Mouse (Mus musculus): Measurements from ENCODE around the gene Tspan14. TPM values are rescaled to one million over a fixed set of nuclear protein-coding genes. Genes with fewer than 3 reads are reported as not detected.
A peak's percentile ranks its signal among the peaks of the same experiment; 100 is the strongest.

The Tspan14 gene
- polyA plus RNA-seq, 1 experiment from 2014 or later: 43.4 TPM

DNA sequence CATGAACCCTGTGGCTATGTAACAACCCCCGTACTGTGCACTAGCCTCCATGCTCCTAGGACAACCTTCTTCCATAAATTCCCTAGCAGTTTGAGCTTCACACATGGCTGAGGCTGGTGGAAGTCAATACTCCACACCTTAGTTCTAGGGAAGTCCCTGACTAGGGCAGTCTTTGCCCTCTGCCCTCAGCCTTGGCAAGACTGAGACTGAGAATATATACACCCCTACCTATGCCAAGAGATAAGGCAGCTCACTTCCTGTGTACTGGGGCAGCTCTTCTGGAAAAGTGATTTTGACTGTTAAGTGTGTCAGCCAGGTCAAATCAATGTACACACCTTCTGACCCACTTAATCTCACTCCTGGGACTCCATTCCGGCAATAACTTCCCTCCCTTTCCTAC lies 39.6 kb downstream of the Tspan14 start:
- Histone ChIP-seq H3K27me3 (ENCODE audit: control insufficient read depth, insufficient read depth, low read length) (no peaks in the 10 kb centered on the region), H3K9me3 (ENCODE audit: control insufficient read depth, low read length) (no peaks in the 10 kb centered on the region)
- WGBS: 48% methylated on average over 2 of the region's 2 CpGs

DNA sequence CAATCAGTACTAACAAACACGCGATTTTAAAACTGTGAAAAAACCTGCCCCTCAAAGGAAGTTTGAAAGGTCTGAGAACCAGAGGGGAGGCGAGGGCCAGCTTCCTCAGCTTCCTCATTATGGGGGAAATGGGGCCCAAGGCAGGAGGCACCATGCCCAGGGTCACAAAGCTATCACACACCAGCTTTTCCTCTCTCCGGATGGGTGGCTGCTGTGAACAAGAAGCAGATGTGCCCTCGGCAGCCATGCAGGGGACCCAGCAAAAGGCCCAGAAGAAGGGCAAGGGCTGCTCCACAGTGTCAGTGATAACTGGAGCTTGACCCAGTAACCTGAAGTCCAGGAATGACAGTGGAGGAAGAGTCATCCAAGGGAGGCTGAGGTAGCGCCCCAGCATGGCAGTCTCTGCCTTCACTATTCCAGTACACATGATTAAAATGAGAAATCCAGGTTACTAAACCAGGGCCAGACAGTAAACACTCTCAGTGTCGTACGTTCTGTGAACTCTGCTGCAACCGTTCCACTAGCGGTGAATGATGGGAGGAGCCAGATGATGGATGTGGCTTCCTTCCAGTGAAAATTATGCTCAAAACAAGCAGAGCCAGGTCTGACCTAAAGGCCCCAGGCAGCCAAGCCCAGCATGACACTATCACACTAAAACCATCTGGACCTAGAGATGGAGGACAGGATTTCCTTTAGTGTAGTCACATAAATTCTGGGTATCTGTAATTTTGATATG lies 42.1 kb downstream of the Tspan14 start:
- H3K36me3 ChIP-seq (ENCODE audit: control insufficient read depth, insufficient read depth, low read length): no peaks in the 10 kb centered on the region; the same call in 1 of the 2 replicates
- H3K27me3 ChIP-seq (ENCODE audit: control insufficient read depth, insufficient read depth, low read length): no peaks in the 10 kb centered on the region
- 60% methylated on average over 10 of the region's 10 CpGs for WGBS
- no peaks in the 10 kb centered on the region for H3K9me3 ChIP-seq (ENCODE audit: control insufficient read depth, low read length)
- no peak overlapping the region for H3K4me2 ChIP-seq (ENCODE audit: low read length)
- H3K9ac ChIP-seq (ENCODE audit: low read length): no peak overlapping the region; the same call in 1 of the 2 replicates
- peak; percentile 47; the same call in 1 of the 2 replicates for ATAC-seq (ENCODE audit: insufficient number of reproducible peaks, insufficient read depth, low FRiP score, low read depth)
- no peak overlapping the region for H3K4me3 ChIP-seq (ENCODE audit: control insufficient read depth in 1 of 2, insufficient read depth in 1 of 2, low read depth in 1 of 2, low read length in 2 of 2)
- H3K4me1 ChIP-seq (ENCODE audit: control insufficient read depth in 2 of 2, insufficient read depth in 2 of 2, low read length in 2 of 2): peaks cover 7 to 25% of the 10 kb centered on the region in 2 experiments
- peak overlapping the region; percentile 47 to 54; a peak in 2 of 4 replicates for H3K27ac ChIP-seq (replicated peaks in 1 of 2; ENCODE audit: control insufficient read depth in 1 of 2, insufficient read depth in 1 of 2, low read depth in 2 of 2, low read length in 2 of 2)

More for the DNA sequence above, 39.6 kb downstream of the Tspan14 start:
- no peak for ATAC-seq (ENCODE audit: insufficient number of reproducible peaks, insufficient read depth, low FRiP score, low read depth)
- Histone ChIP-seq H3K4me2 (ENCODE audit: low read length) (no peak overlapping the region), H3K9ac (ENCODE audit: low read length) (no peak overlapping the region), H3K4me1 (ENCODE audit: control insufficient read depth in 2 of 2, insufficient read depth in 2 of 2, low read length in 2 of 2) (peaks cover 12 to 35% of the 10 kb centered on the region in 2 experiments), H3K4me3 (ENCODE audit: control insufficient read depth in 1 of 2, insufficient read depth in 1 of 2, low read depth in 1 of 2, low read length in 2 of 2) (no peak overlapping the region), H3K36me3 (ENCODE audit: control insufficient read depth, insufficient read depth, low read length) (no peaks in the 10 kb centered on the region; the same call in 1 of the 2 replicates), H3K27ac (replicated peaks in 1 of 2; ENCODE audit: control insufficient read depth in 1 of 2, insufficient read depth in 1 of 2, low read depth in 2 of 2, low read length in 2 of 2) (no peak overlapping the region)

DNA sequence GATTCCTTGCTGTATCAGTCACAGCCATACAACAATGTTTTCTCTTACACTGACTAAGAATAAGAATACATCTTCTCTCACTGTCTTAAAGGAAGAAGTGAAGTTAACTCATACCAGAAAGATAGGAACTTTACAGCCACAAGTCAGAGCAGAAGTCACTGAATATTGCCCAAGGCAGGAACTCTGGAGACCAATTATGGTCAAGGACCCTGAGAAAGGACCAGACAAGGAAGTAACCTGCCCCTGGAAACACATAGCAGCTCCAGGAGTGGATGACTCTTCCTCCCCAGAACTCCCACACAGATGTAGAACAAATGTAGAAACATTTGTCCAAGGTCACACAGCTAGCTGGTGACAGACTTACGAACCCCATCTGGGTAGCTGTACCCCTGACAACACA lies 45.4 kb downstream of the Tspan14 start:
- no peak overlapping the region for H3K9ac ChIP-seq (ENCODE audit: low read length)
- no peaks in the 10 kb centered on the region for H3K9me3 ChIP-seq (ENCODE audit: control insufficient read depth, low read length)
- ATAC-seq (ENCODE audit: insufficient number of reproducible peaks, insufficient read depth, low FRiP score, low read depth): no peak
- 95% methylated on average over 1 of the region's 1 CpGs for WGBS
- H3K4me3 ChIP-seq (ENCODE audit: control insufficient read depth in 1 of 2, insufficient read depth in 1 of 2, low read depth in 1 of 2, low read length in 2 of 2): no peak overlapping the region
- no peaks in the 10 kb centered on the region; the same call in 1 of the 2 replicates for H3K36me3 ChIP-seq (ENCODE audit: control insufficient read depth, insufficient read depth, low read length)
- peaks cover 6 to 20% of the 10 kb centered on the region in 2 experiments for H3K4me1 ChIP-seq (ENCODE audit: control insufficient read depth in 2 of 2, insufficient read depth in 2 of 2, low read length in 2 of 2)
- no peak overlapping the region for H3K27ac ChIP-seq (replicated peaks in 1 of 2; ENCODE audit: control insufficient read depth in 1 of 2, insufficient read depth in 1 of 2, low read depth in 2 of 2, low read length in 2 of 2)
- no peak overlapping the region for H3K4me2 ChIP-seq (ENCODE audit: low read length)
- H3K27me3 ChIP-seq (ENCODE audit: control insufficient read depth, insufficient read depth, low read length): no peaks in the 10 kb centered on the region

DNA sequence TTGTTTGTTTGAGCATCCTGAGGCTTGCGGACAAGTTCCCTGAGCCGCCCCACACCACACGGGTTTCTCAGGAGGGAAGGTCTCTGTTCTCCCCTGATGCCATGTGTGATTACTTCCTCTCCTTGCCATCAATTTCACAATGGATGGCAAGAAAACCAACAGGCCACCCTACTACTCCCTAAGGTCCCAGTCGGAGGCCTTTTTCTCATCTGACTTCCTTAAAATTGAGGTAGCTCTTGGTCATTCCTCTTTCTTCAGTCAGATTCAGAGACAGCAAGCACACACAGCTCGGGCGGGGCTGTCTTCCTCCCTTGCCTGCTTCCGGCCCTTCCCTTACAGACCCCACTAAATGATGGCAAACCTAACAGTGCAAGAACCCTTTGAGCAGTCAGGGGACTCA lies 47.1 kb downstream of the Tspan14 start:
- 85% methylated on average over 7 of the region's 7 CpGs for WGBS
- no peak for ATAC-seq (ENCODE audit: insufficient number of reproducible peaks, insufficient read depth, low FRiP score, low read depth)
- Histone ChIP-seq H3K4me2 (ENCODE audit: low read length) (no peak overlapping the region), H3K9me3 (ENCODE audit: control insufficient read depth, low read length) (no peaks in the 10 kb centered on the region), H3K4me3 (ENCODE audit: control insufficient read depth in 1 of 2, insufficient read depth in 1 of 2, low read depth in 1 of 2, low read length in 2 of 2) (no peak overlapping the region), H3K4me1 (ENCODE audit: control insufficient read depth in 2 of 2, insufficient read depth in 2 of 2, low read length in 2 of 2) (peaks cover 14 to 25% of the 10 kb centered on the region in 2 experiments), H3K27me3 (ENCODE audit: control insufficient read depth, insufficient read depth, low read length) (no peaks in the 10 kb centered on the region), H3K36me3 (ENCODE audit: control insufficient read depth, insufficient read depth, low read length) (peaks cover 10% of the 10 kb centered on the region; the same call in 1 of the 2 replicates), H3K27ac (replicated peaks in 1 of 2; ENCODE audit: control insufficient read depth in 1 of 2, insufficient read depth in 1 of 2, low read depth in 2 of 2, low read length in 2 of 2) (no peak overlapping the region), H3K9ac (ENCODE audit: low read length) (no peak overlapping the region)

DNA sequence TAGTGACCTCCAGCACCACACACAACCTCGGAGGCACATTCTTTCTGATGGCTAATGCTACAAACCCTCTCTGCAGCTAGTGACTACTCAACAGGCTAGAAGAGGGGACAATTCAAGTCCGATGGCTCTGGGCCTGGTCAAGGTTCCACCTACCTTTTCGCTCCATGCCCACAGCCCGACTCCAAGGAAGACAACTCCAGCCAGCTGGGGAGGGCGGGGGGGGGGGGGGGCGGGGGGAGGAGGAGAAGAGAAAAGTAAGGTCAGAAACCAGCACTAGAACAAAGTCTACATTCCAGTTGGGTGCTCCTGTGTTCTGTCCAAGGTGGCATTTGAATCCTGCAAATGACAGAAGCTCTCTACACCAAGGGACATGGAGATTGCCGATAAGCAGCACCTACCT lies 48.1 kb downstream of the Tspan14 start:
- WGBS: 55% methylated on average over 5 of the region's 7 CpGs
- no peaks in the 10 kb centered on the region for H3K9me3 ChIP-seq (ENCODE audit: control insufficient read depth, low read length)
- no peak overlapping the region for H3K4me2 ChIP-seq (ENCODE audit: low read length)
- H3K36me3 ChIP-seq (ENCODE audit: control insufficient read depth, insufficient read depth, low read length): peaks cover 15% of the 10 kb centered on the region
- ATAC-seq (ENCODE audit: insufficient number of reproducible peaks, insufficient read depth, low FRiP score, low read depth): no peak
- H3K9ac ChIP-seq (ENCODE audit: low read length): no peak overlapping the region
- no peaks in the 10 kb centered on the region for H3K27me3 ChIP-seq (ENCODE audit: control insufficient read depth, insufficient read depth, low read length)
- H3K27ac ChIP-seq (replicated peaks in 1 of 2; ENCODE audit: control insufficient read depth in 1 of 2, insufficient read depth in 1 of 2, low read depth in 2 of 2, low read length in 2 of 2): no peak overlapping the region
- no peak overlapping the region for H3K4me3 ChIP-seq (ENCODE audit: control insufficient read depth in 1 of 2, insufficient read depth in 1 of 2, low read depth in 1 of 2, low read length in 2 of 2)
- H3K4me1 ChIP-seq (ENCODE audit: control insufficient read depth in 2 of 2, insufficient read depth in 2 of 2, low read length in 2 of 2): peaks cover 15 to 25% of the 10 kb centered on the region in 2 experiments

DNA sequence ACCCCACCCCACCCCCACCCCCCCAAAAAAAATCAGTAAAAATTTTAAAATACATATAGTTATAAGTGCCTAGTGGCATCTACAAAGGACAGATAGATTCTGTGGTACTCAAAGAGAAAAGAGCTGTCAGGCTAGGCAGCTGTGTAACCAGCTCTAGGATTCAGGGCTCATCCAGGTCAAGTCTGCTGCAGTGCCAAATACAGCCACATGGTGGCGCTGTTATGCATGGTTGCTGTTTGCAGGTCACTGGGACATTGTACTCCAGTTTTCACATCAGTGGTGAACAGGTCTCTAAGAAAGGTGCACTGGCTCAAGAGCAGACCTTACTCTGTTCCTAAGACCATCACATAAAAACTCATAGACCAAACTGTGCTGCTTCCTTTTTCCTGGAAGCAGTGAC lies 49.0 kb downstream of the Tspan14 start:
- H3K27ac ChIP-seq (replicated peaks in 1 of 2; ENCODE audit: control insufficient read depth in 1 of 2, insufficient read depth in 1 of 2, low read depth in 2 of 2, low read length in 2 of 2): no peak overlapping the region
- peaks cover 24% of the 10 kb centered on the region for H3K36me3 ChIP-seq (ENCODE audit: control insufficient read depth, insufficient read depth, low read length)
- no peaks in the 10 kb centered on the region for H3K9me3 ChIP-seq (ENCODE audit: control insufficient read depth, low read length)
- no peak overlapping the region for H3K4me2 ChIP-seq (ENCODE audit: low read length)
- ATAC-seq (ENCODE audit: insufficient number of reproducible peaks, insufficient read depth, low FRiP score, low read depth): no peak
- H3K4me1 ChIP-seq (ENCODE audit: control insufficient read depth in 2 of 2, insufficient read depth in 2 of 2, low read length in 2 of 2): peaks cover 15 to 25% of the 10 kb centered on the region in 2 experiments
- no peak overlapping the region for H3K9ac ChIP-seq (ENCODE audit: low read length)
- 0% methylated on average over 1 of the region's 1 CpGs for WGBS
- H3K4me3 ChIP-seq (ENCODE audit: control insufficient read depth in 1 of 2, insufficient read depth in 1 of 2, low read depth in 1 of 2, low read length in 2 of 2): no peak overlapping the region
- H3K27me3 ChIP-seq (ENCODE audit: control insufficient read depth, insufficient read depth, low read length): no peaks in the 10 kb centered on the region

DNA sequence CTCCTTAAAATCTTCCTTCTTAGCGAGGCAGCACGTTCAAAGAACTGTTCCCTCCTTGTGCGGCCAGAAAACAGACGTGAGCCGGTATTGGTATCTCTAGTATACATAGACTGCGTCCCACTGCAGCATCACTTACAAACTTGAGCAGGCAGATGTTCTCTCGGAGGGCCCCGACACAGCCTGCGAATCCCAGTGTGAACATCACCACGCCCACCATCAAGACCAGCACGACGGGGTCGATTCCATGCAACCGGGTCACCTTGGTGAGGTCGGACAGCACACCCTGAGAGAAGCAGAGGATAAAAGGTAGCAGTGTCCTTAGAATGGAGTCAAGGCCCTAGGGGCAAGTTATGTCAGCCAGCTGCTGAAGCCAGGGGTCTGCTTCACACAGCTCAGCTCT lies 49.9 kb downstream of the Tspan14 start:
- Histone ChIP-seq H3K27ac (replicated peaks in 1 of 2; ENCODE audit: control insufficient read depth in 1 of 2, insufficient read depth in 1 of 2, low read depth in 2 of 2, low read length in 2 of 2) (no peak overlapping the region), H3K9me3 (ENCODE audit: control insufficient read depth, low read length) (no peaks in the 10 kb centered on the region), H3K4me1 (ENCODE audit: control insufficient read depth in 2 of 2, insufficient read depth in 2 of 2, low read length in 2 of 2) (peaks cover 15 to 25% of the 10 kb centered on the region in 2 experiments), H3K4me3 (ENCODE audit: control insufficient read depth in 1 of 2, insufficient read depth in 1 of 2, low read depth in 1 of 2, low read length in 2 of 2) (no peak overlapping the region), H3K9ac (ENCODE audit: low read length) (no peak overlapping the region), H3K36me3 (ENCODE audit: control insufficient read depth, insufficient read depth, low read length) (peaks cover 28% of the 10 kb centered on the region), H3K27me3 (ENCODE audit: control insufficient read depth, insufficient read depth, low read length) (no peaks in the 10 kb centered on the region), H3K4me2 (ENCODE audit: low read length) (no peak overlapping the region)
- 92% methylated on average over 14 of the region's 15 CpGs for WGBS
- no peak for ATAC-seq (ENCODE audit: insufficient number of reproducible peaks, insufficient read depth, low FRiP score, low read depth)

All from heart, embryonic 14.5 days (tissue).